Mouse (Mus musculus) kidney, adult 2 months (tissue): ENCODE results near the gene Gm21974. TPM values are rescaled to one million over a fixed set of nuclear protein-coding genes. Genes with fewer than 3 reads are reported as not detected.
"Not testable (repeated sequence)": the region's sequence is repeated elsewhere in the genome, so short reads cannot be mapped to it uniquely, and the experiment has no call there.

Source experiments
- DNase-seq: peaks from one replicate; pipeline ENCODE4 v3.0.0; 2021
- H3K27ac ChIP-seq: fragments of 200-500 bp; 2 replicates; pipeline ENCODE4 v1.5.1; 2012; ENCODE audit warnings: low read depth, low read length, control low read depth, inconsistent platforms; ENCODE audit not compliant: insufficient read depth
- H3K27me3 ChIP-seq: fragments of 200-500 bp; replicated peaks from 2 replicates; pipeline ENCODE4 v1.6.1; 2012; ENCODE audit warnings: mild to moderate bottlenecking, moderate library complexity, low read length, inconsistent platforms; ENCODE audit not compliant: control insufficient read depth, insufficient read depth
- H3K36me3 ChIP-seq: fragments of 200-500 bp; 2 replicates; pipeline ENCODE4 v1.6.1; 2012; ENCODE audit warnings: mild to moderate bottlenecking, moderate library complexity, low read length, inconsistent platforms; ENCODE audit not compliant: control insufficient read depth, insufficient read depth
- H3K4me1 ChIP-seq: fragments of 200-500 bp; 2 replicates; pipeline ENCODE4 v1.6.1; 2011; ENCODE audit warnings: low read length; ENCODE audit not compliant: control insufficient read depth, insufficient read depth
- H3K4me3 ChIP-seq: fragments of 200-500 bp; 2 replicates; pipeline ENCODE4 v1.5.1; 2011; ENCODE audit warnings: mild to moderate bottlenecking, low read depth, low read length, control low read depth; ENCODE audit not compliant: insufficient read depth
- CTCF ChIP-seq: fragments of 200-500 bp; conservative IDR thresholded peaks from 2 replicates; pipeline ENCODE4 v1.5.1; 2011; ENCODE audit warnings: low read depth, mild to moderate bottlenecking, control low read depth, low read length, moderate library complexity, mixed read lengths; ENCODE audit not compliant: insufficient read depth, insufficient read length
- POLR2A ChIP-seq: fragments of 200-500 bp; IDR thresholded peaks from one replicate; pipeline ENCODE4 v1.6.1; 2011; ENCODE audit warnings: low read depth, low read length, control low read depth
- WGBS: fragments of 180-500 bp; shearing (Covaris S2); methylation state at CpG from one replicate; pipeline ENCODE4 v1.1.7; 2018; 5-methylcytosine and 5-hydroxymethylcytosine counted together
- polyA plus RNA-seq: library from polyadenylated mRNA; depleted of rRNA; stranded (reverse); fragments of >200 nt; gene quantifications from 2 replicates; pipeline ENCODE4 v1.2.3, GENCODE M21; 2012; rRNA removed

Gm21974 gene
- polyA plus RNA-seq, 1 experiment, result not detected

- H3K27ac ChIP-seq, result peak overlapping the region; percentile 94
- peaks cover 4% of the 10 kb centered on the region; the same call in 1 of the 2 replicates for H3K4me1 ChIP-seq
- H3K36me3 ChIP-seq, result no peaks in the 10 kb centered on the region
- no peaks in the 10 kb centered on the region for H3K27me3 ChIP-seq
- under 1% methylated on average over 46 of the region's 46 CpGs for WGBS
- DNase-seq, result peak; percentile 96
- TF ChIP-seq CTCF (no peak), POLR2A (peak; percentile 46)
- peak overlapping the region; percentile 89 for H3K4me3 ChIP-seq
Measured at GRCm38 (mm10) chr7:127841340-127842000, 53.8 kb downstream of the Gm21974 start.

GRCm38 (mm10) chr7:127840886-127841285, 54.4 kb downstream of the Gm21974 start:
- Histone ChIP-seq H3K27me3 (no peaks in the 10 kb centered on the region), H3K4me3 (peak overlapping the region; percentile 89), H3K4me1 (peaks cover 4% of the 10 kb centered on the region; the same call in 1 of the 2 replicates), H3K36me3 (no peaks in the 10 kb centered on the region), H3K27ac (peak overlapping the region; percentile 94)
- no peak for DNase-seq
- TF ChIP-seq CTCF, result no peak
- TF ChIP-seq POLR2A, result no peak
- 2% methylated on average over 15 of the region's 15 CpGs for WGBS

- DNase-seq, H3K27ac ChIP-seq, H3K36me3 ChIP-seq, H3K4me3 ChIP-seq, H3K27me3 ChIP-seq, H3K4me1 ChIP-seq: not testable (repeated sequence)
- WGBS, result 71% methylated on average over 2 of the region's 2 CpGs
Measured at GRCm38 (mm10) chr7:127840031-127840430, 55.2 kb downstream of the Gm21974 start.

GRCm38 (mm10) chr7:127837878-127838277, 57.4 kb downstream of the Gm21974 start:
- DNase-seq, H3K27ac ChIP-seq, H3K27me3 ChIP-seq, H3K36me3 ChIP-seq, H3K4me1 ChIP-seq, H3K4me3 ChIP-seq: not testable (repeated sequence)
- WGBS, result 74% methylated on average over 4 of the region's 4 CpGs

- H3K4me1 ChIP-seq, result peaks cover 4% of the 10 kb centered on the region; the same call in 1 of the 2 replicates
- H3K27me3 ChIP-seq, result no peaks in the 10 kb centered on the region
- TF ChIP-seq POLR2A, result no peak
- TF ChIP-seq CTCF, result no peak
- H3K4me3 ChIP-seq, result no peak overlapping the region
- H3K27ac ChIP-seq, result no peak overlapping the region
- DNase-seq, result no peak
- H3K36me3 ChIP-seq, result no peaks in the 10 kb centered on the region
- 93% methylated on average over 5 of the region's 5 CpGs for WGBS
Measured at GRCm38 (mm10) chr7:127837473-127837872, 57.8 kb downstream of the Gm21974 start.

Other genes starting within 250 kb of the Gm21974 start
- gene Bcl7c, start 186.5 kb downstream of the Gm21974 start, polyA plus RNA-seq, result 24.5 and 25.9 TPM in 2 replicates
- 19.4 and 20.6 TPM in 2 replicates for gene Ctf1, start 182.7 kb downstream of the Gm21974 start, polyA plus RNA-seq
- gene Ctf2, start 163.3 kb downstream of the Gm21974 start, polyA plus RNA-seq, result not detected in 2 replicates
- 14.6 and 20.8 TPM in 2 replicates for gene Fbxl19, start 150.9 kb downstream of the Gm21974 start, polyA plus RNA-seq
- 28.2 and 34.6 TPM in 2 replicates for gene Orai3, start 125.6 kb downstream of the Gm21974 start, polyA plus RNA-seq
- 8.8 and 10.9 TPM in 2 replicates for gene Setd1a, start 118.8 kb downstream of the Gm21974 start, polyA plus RNA-seq
- not detected in 2 replicates for gene Gm49388, start 109.8 kb downstream of the Gm21974 start, polyA plus RNA-seq
- gene Hsd3b7, start 94.8 kb downstream of the Gm21974 start, polyA plus RNA-seq, result 45.0 and 49.3 TPM in 2 replicates
- gene Stx4a, start 71.2 kb downstream of the Gm21974 start, polyA plus RNA-seq, result 60.7 and 66.5 TPM in 2 replicates
- 2.3 and 2.4 TPM in 2 replicates for gene Stx1b, start 70.9 kb downstream of the Gm21974 start, polyA plus RNA-seq
- gene Zfp646, start 19.2 kb downstream of the Gm21974 start, polyA plus RNA-seq, result 11.9 and 14.3 TPM in 2 replicates
- gene Zfp668, start 18.6 kb downstream of the Gm21974 start, polyA plus RNA-seq, result 4.2 and 4.3 TPM in 2 replicates
- gene Prss53, start 4.5 kb downstream of the Gm21974 start, polyA plus RNA-seq, result 5.1 and 7.5 TPM in 2 replicates
- 289 and 293 TPM in 2 replicates for gene Vkorc1, start 163 bp upstream of the Gm21974 start, polyA plus RNA-seq
- gene Bckdk, start 8.6 kb upstream of the Gm21974 start, polyA plus RNA-seq, result 148 and 163 TPM in 2 replicates
- 11.8 and 12.2 TPM in 2 replicates for gene Kat8, start 17.1 kb upstream of the Gm21974 start, polyA plus RNA-seq
- gene Prss8, start 34.6 kb upstream of the Gm21974 start, polyA plus RNA-seq, result 745 and 858 TPM in 2 replicates
- 21.9 and 28.4 TPM in 2 replicates for gene Prss36, start 51.3 kb upstream of the Gm21974 start, polyA plus RNA-seq
- gene Fus, start 72.0 kb upstream of the Gm21974 start, polyA plus RNA-seq, result 183 and 196 TPM in 2 replicates
- gene Pycard, start 98.4 kb upstream of the Gm21974 start, polyA plus RNA-seq, result 52.8 and 60.0 TPM in 2 replicates
- 0.29 and 2.8 TPM in 2 replicates for gene Trim72, start 108.5 kb upstream of the Gm21974 start, polyA plus RNA-seq
- 2.4 and 7.0 TPM in 2 replicates for gene Itgam, start 167.2 kb upstream of the Gm21974 start, polyA plus RNA-seq
- not detected in 2 replicates for gene Gm49368, start 167.2 kb upstream of the Gm21974 start, polyA plus RNA-seq
- gene Itgax, start 234.1 kb upstream of the Gm21974 start, polyA plus RNA-seq, result 1.9 TPM in 2 replicates